Mouse (Mus musculus): ENCODE measurements at regions not wholly inside any gene's neighbourhood (a gene's known extent, or its start where the extent isn't known, plus 50 kb on each side); places are given as distances from the start of the nearest gene placed in this dataset.
"Not testable (repeated sequence)": the region's sequence is repeated elsewhere in the genome, so short reads cannot be mapped to it uniquely, and the experiment has no call there.

- no peak for DNase-seq
Measured at GRCm38 (mm10) chr5:64587895-64588738, 215.1 kb upstream of the Klf3 start.

- DNase-seq, result not testable (repeated sequence)
Measured at GRCm38 (mm10) chr5:64588768-64589167, 214.4 kb upstream of the Klf3 start.

GRCm38 (mm10) chr5:64590036-64590435, 213.2 kb upstream of the Klf3 start:
- DNase-seq, result no peak

- no peak for DNase-seq
Measured at GRCm38 (mm10) chr5:64590747-64591146, 212.4 kb upstream of the Klf3 start.

GRCm38 (mm10) chr5:64591792-64592191, 211.4 kb upstream of the Klf3 start:
- DNase-seq, result no peak

GRCm38 (mm10) chr5:64595220-64595619, 208.0 kb upstream of the Klf3 start:
- no peak for DNase-seq

- DNase-seq, result no peak
Measured at GRCm38 (mm10) chr5:64595751-64596344, 207.3 kb upstream of the Klf3 start.

GRCm38 (mm10) chr5:64597021-64597420, 206.2 kb upstream of the Klf3 start:
- DNase-seq, result no peak

- DNase-seq, result no peak
Measured at GRCm38 (mm10) chr5:64597451-64597850, 205.7 kb upstream of the Klf3 start.

- no peak for DNase-seq
Measured at GRCm38 (mm10) chr5:64598606-64599005, 204.6 kb upstream of the Klf3 start.

- no peak for DNase-seq
Measured at GRCm38 (mm10) chr5:64599015-64599414, 204.2 kb upstream of the Klf3 start.

- no peak for DNase-seq
Measured at GRCm38 (mm10) chr5:64599865-64600288, 203.3 kb upstream of the Klf3 start.

GRCm38 (mm10) chr5:64600392-64600791, 202.8 kb upstream of the Klf3 start:
- DNase-seq, result no peak

GRCm38 (mm10) chr5:64600811-64601210, 202.4 kb upstream of the Klf3 start:
- no peak for DNase-seq

GRCm38 (mm10) chr5:64601285-64601684, 201.9 kb upstream of the Klf3 start:
- no peak for DNase-seq

GRCm38 (mm10) chr5:64601832-64602231, 201.4 kb upstream of the Klf3 start:
- DNase-seq, result no peak

- no peak for DNase-seq
Measured at GRCm38 (mm10) chr5:64602356-64602936, 200.7 kb upstream of the Klf3 start.

GRCm38 (mm10) chr5:64602996-64603755, 200.0 kb upstream of the Klf3 start:
- no peak for DNase-seq

GRCm38 (mm10) chr5:64605171-64605570, 198.0 kb upstream of the Klf3 start:
- no peak for DNase-seq

- no peak for DNase-seq
Measured at GRCm38 (mm10) chr5:64605991-64606390, 197.2 kb upstream of the Klf3 start.

- no peak for DNase-seq
Measured at GRCm38 (mm10) chr5:64609378-64610087, 193.7 kb upstream of the Klf3 start.

GRCm38 (mm10) chr5:64610146-64610545, 193.0 kb upstream of the Klf3 start:
- DNase-seq, result no peak
